Mouse (Mus musculus) brown adipose tissue, adult 24 weeks (tissue): ENCODE data around the gene Fzd10. TPM values are rescaled to one million over a fixed set of nuclear protein-coding genes. Genes with fewer than 3 reads are reported as not detected.

ENCODE experiments used
- H3K27ac ChIP-seq: fragments of 200-500 bp; replicated peaks from 2 replicates; pipeline ENCODE4 v1.5.1; 2012; ENCODE audit warnings: low read depth, mild to moderate bottlenecking, low read length
- H3K4me1 ChIP-seq: fragments of 200-500 bp; 2 replicates; pipeline ENCODE4 v1.6.1; 2012; ENCODE audit warnings: low read length, mixed read lengths; ENCODE audit not compliant: control insufficient read depth, insufficient read depth, insufficient read length
- H3K4me3 ChIP-seq: fragments of 200-500 bp; 2 replicates; pipeline ENCODE4 v1.5.1; 2012; ENCODE audit warnings: low read depth, mild to moderate bottlenecking, low read length, moderate library complexity; ENCODE audit not compliant: insufficient read depth
- polyA plus RNA-seq: library from polyadenylated mRNA; stranded (reverse); fragments of >200 nt; gene quantifications from 2 replicates; pipeline ENCODE4 v1.2.4, GENCODE M21; 2012; ENCODE audit not compliant: missing spikeins, insufficient read depth, insufficient read length

Fzd10 gene
- polyA plus RNA-seq, 1 experiment = not detected

- H3K27ac ChIP-seq = no peak overlapping the region
- no peak overlapping the region for H3K4me3 ChIP-seq
- H3K4me1 ChIP-seq = no peaks in the 10 kb centered on the region
Measured at GRCm38 (mm10) chr5:128637071-128638015, 36.7 kb downstream of the Fzd10 start.

GRCm38 (mm10) chr5:128638716-128639115, 38.1 kb downstream of the Fzd10 start:
- H3K4me3 ChIP-seq = no peak overlapping the region
- H3K27ac ChIP-seq = no peak overlapping the region
- no peaks in the 10 kb centered on the region for H3K4me1 ChIP-seq

GRCm38 (mm10) chr5:128643065-128643464, 42.4 kb downstream of the Fzd10 start:
- no peak overlapping the region for H3K27ac ChIP-seq
- no peaks in the 10 kb centered on the region for H3K4me1 ChIP-seq
- H3K4me3 ChIP-seq = no peak overlapping the region

- H3K4me3 ChIP-seq = no peak overlapping the region
- no peak overlapping the region for H3K27ac ChIP-seq
- no peaks in the 10 kb centered on the region for H3K4me1 ChIP-seq
Measured at GRCm38 (mm10) chr5:128645720-128646119, 45.1 kb downstream of the Fzd10 start.

- Histone ChIP-seq H3K27ac (no peak overlapping the region), H3K4me3 (no peak overlapping the region), H3K4me1 (no peaks in the 10 kb centered on the region)
Measured at GRCm38 (mm10) chr5:128646286-128646685, 45.6 kb downstream of the Fzd10 start.

- Histone ChIP-seq H3K4me3 (no peak overlapping the region), H3K27ac (no peak overlapping the region), H3K4me1 (no peaks in the 10 kb centered on the region)
Measured at GRCm38 (mm10) chr5:128647221-128647730, 46.6 kb downstream of the Fzd10 start.

GRCm38 (mm10) chr5:128649336-128649897, 48.8 kb downstream of the Fzd10 start:
- no peaks in the 10 kb centered on the region for H3K4me1 ChIP-seq
- no peak overlapping the region for H3K4me3 ChIP-seq
- H3K27ac ChIP-seq = no peak overlapping the region

Other genes starting within 250 kb of the Fzd10 start
- not detected in 2 replicates for gene Tmem132d, start 167.8 kb upstream of the Fzd10 start, polyA plus RNA-seq
- gene Piwil1, start 101.7 kb downstream of the Fzd10 start, polyA plus RNA-seq = not detected in 2 replicates